Mouse (Mus musculus): ENCODE measurements around the gene Gm10228.
"Not testable (repeated sequence)": the region's sequence is repeated elsewhere in the genome, so short reads cannot be mapped to it uniquely, and the experiment has no call there.

Gm10228 gene

DNA sequence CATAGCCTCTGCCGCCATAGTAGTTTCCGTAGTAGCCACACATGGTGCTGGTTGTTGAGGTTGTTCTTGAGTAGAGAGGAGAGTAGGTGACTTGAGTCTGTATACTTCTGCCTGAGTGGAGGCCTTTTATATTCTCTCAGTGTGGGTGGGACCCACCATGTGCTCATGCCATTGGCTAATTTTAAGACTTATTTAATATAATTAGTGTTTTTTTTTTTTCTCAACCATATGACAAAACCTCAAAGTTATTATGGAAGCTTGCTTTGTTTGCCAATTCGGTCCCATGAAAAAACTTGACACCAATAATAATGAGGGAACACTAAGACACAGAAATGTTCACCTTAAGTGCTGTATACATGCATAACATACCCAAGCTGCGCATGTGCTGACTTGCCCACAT is at the start of gene Gm10228:
Gene Gm10228, minus strand, starts transcription at position 101 of the 400 bp plus-strand sequence.
- not testable (repeated sequence) for DNase-seq (ENCODE audit: low read depth, low spot score)

- peak; percentile 75 for DNase-seq (ENCODE audit: low read depth, low spot score)
Observed at GRCm38 (mm10) chr16:89071041-89071440, 29.8 kb upstream of the Gm10228 start.

GRCm38 (mm10) chr16:89063902-89064301 is 22.6 kb upstream of the Gm10228 start, which contains the start of gene 1110025L11Rik:
1110025L11Rik (minus strand) TSS chr16:89064002.
- DNase-seq (ENCODE audit: low read depth, low spot score) = not testable (repeated sequence)

DNA sequence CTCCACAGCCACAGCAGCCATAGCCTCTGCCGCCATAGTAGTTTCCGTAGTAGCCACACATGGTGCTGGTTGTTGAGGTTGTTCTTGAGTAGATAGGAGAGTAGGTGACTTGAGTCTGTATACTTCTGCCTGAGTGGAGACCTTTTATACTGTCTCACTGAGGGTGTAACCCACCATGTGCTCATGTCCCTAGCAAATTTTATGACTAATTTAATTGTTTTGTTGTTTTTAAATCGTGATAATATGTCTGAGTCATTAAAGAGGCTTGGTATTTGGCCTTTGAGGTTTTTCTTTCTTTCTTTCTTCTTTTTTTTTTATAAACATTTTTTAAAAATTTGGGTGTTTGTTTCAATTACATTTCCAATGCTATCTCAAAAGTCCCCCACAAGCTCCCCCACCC is 6.5 kb upstream of the Gm10228 start, which contains the start of gene Krtap6-5:
Gene Krtap6-5, minus strand, starts transcription at position 101 of the 400 bp plus-strand sequence.
- DNase-seq (ENCODE audit: low read depth, low spot score) = no peak

DNA sequence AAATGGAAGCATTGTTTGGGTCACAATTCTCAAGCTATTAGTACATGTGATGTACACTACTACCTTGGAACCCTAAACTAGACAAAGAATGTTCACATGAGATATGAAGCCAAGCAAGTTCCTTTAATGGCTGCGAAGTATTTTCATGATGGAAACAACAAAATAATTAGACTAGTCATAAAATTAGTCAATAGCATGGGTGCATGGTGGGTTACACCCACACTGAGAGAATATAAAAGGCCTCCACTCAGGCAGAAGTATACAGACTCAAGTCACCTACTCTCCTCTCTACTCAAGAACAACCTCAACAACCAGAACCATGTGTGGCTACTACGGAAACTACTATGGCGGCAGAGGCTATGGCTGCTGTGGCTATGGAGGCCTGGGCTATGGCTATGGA is 9.9 kb downstream of the Gm10228 start, which contains the start of gene Krtap6-1:
Gene Krtap6-1, plus strand, starts transcription at position 301 of the 400 bp plus-strand sequence.
- not testable (repeated sequence) for DNase-seq (ENCODE audit: low read depth, low spot score)

DNA sequence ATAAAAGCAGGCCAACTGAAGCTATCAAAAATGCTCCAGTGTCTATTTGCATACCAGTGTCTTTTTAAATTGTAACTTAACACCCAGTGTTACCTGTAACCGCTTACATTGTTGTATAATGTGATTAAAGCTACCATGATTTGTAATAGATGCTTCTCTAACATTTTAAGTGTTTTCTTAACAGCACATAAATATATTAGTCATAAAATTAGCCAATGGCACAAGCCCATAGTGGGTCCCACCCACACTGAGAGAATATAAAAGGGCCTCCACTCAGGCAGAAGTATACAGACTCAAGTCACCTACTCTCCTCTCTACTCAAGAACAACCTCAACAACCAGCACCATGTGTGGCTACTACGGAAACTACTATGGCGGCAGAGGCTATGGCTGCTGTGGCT is 26.3 kb downstream of the Gm10228 start, which contains the start of gene Gm10229:
Gene Gm10229, plus strand, starts transcription at position 301 of the 400 bp plus-strand sequence.
- DNase-seq (ENCODE audit: low read depth, low spot score) = not testable (repeated sequence)

GRCm38 (mm10) chr16:89013973-89014372 is 27.3 kb downstream of the Gm10228 start:
- no peak for DNase-seq (ENCODE audit: low read depth, low spot score)

GRCm38 (mm10) chr16:89010659-89011058 is 30.6 kb downstream of the Gm10228 start, which contains the start of gene Krtap22-2:
Krtap22-2 (minus strand) TSS chr16:89010759.
- no peak for DNase-seq (ENCODE audit: low read depth, low spot score)

All from forelimb bud, embryonic 11.5 days (tissue).